Mouse (Mus musculus): ENCODE measurements at regions not wholly inside any gene's neighbourhood (a gene's known extent, or its start where the extent isn't known, plus 50 kb on each side); places are given as distances from the start of the nearest gene placed in this dataset.

DNA sequence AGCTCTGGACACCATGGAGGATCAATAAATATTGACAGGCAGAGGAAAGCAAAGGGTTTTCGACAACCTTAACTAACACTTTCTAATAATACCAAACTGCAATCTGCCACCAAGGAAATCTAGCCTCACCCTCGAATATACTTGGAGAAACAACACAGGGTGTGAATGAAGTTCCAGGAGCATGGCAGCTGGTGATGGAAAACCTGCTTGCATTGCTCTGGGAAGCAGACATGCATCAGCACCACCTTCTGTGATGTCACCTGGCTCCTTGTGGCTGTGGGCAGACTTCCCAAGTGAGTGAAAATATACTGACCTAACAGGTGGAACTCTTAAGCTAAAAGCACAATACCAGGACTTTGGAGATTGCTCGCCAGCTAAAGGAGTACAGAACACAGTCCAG, 338.5 kb downstream of the Tm4sf1 start:
- Histone ChIP-seq H3K4me3 (ENCODE audit: control insufficient read depth in 1 of 2, insufficient read depth in 1 of 2, low read depth in 2 of 2, low read length in 2 of 2) (no peak overlapping the region), H3K27me3 (ENCODE audit: control insufficient read depth in 1 of 2, insufficient read depth in 2 of 2, low read length in 2 of 2) (no peaks in the 10 kb centered on the region), H3K36me3 (ENCODE audit: control insufficient read depth in 1 of 2, insufficient read depth in 2 of 2, low read length in 2 of 2) (no peaks in the 10 kb centered on the region), H3K9ac (ENCODE audit: control insufficient read depth, low read depth, low read length, poor library complexity, severe bottlenecking) (no peak overlapping the region), H3K9me3 (replicated peaks; ENCODE audit: insufficient read depth, low read length) (no peaks in the 10 kb centered on the region), H3K79me2 (ENCODE audit: control insufficient read depth, insufficient read depth, low read length, poor library complexity) (no peaks in the 10 kb centered on the region), H3K4me1 (ENCODE audit: control insufficient read depth in 1 of 2, insufficient read depth in 2 of 2, low read length in 2 of 2) (no peaks in the 10 kb centered on the region), H3K27ac (ENCODE audit: control insufficient read depth, low read depth, low read length) (no peak overlapping the region)
- DNase-seq (ENCODE audit: low read depth, low spot score): no peak
- TF ChIP-seq HCFC1 (IDR thresholded peaks at IDR 0.05; ENCODE audit: low read depth, low read length) (no peak), BHLHE40 (IDR thresholded peaks at IDR 0.05; ENCODE audit: borderline replicate concordance, low read depth, low read length) (no peak), TBP (IDR thresholded peaks at IDR 0.05; ENCODE audit: low read depth, low read length) (no peak), GATA1 (IDR thresholded peaks at IDR 0.05; ENCODE audit: low read depth, low read length) (no peak), RCOR1 (IDR thresholded peaks at IDR 0.05; ENCODE audit: low read depth, low read length) (no peak)

DNA sequence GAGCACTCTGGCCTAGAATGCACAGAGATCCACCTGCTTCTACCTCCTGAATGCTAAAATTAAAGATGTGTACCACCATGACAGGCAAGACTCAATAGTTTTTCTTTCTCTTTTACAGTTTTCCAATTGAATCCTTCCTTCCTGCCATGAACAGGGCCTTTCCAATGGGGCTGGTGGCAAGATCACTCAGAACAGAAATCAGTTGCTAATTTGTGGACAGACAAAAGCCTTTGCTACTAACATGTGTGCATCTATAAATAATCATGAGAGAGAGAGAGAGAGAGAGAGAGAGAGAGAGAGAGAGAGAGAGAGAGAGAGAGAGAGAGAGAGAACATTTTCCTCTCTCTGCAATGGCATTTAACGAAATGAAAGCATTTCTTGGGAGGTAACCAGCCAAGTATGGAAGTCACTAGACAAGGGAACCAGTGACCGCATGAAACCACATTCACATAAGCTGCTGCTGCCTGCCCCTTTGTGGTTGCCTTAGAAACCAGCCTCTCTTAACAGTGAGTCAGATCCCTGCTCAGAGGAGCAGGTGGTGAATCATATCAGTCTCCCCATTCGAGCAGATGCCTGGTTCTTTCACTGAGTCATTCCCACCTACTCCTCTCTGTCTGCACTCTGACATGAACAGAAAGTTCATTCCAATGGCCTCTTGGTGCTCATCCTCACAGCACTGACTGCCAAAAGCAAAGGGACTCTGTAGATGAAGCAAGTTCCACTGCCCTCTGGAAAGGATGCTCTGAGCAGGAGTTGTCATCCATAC, 339.4 kb downstream of the Tm4sf1 start:
- Histone ChIP-seq H3K79me2 (ENCODE audit: control insufficient read depth, insufficient read depth, low read length, poor library complexity) (no peaks in the 10 kb centered on the region), H3K4me3 (ENCODE audit: control insufficient read depth in 1 of 2, insufficient read depth in 1 of 2, low read depth in 2 of 2, low read length in 2 of 2) (no peak overlapping the region), H3K27me3 (ENCODE audit: control insufficient read depth in 1 of 2, insufficient read depth in 2 of 2, low read length in 2 of 2) (no peaks in the 10 kb centered on the region), H3K27ac (ENCODE audit: control insufficient read depth, low read depth, low read length) (no peak overlapping the region), H3K4me1 (ENCODE audit: control insufficient read depth in 1 of 2, insufficient read depth in 2 of 2, low read length in 2 of 2) (no peaks in the 10 kb centered on the region), H3K9ac (ENCODE audit: control insufficient read depth, low read depth, low read length, poor library complexity, severe bottlenecking) (no peak overlapping the region), H3K9me3 (replicated peaks; ENCODE audit: insufficient read depth, low read length) (no peaks in the 10 kb centered on the region), H3K36me3 (ENCODE audit: control insufficient read depth in 1 of 2, insufficient read depth in 2 of 2, low read length in 2 of 2) (no peaks in the 10 kb centered on the region)
- TF ChIP-seq CTCF (IDR thresholded peaks at IDR 0.05 in 2 of 3, conservative IDR thresholded peaks at IDR 0.05 in 1 of 3; ENCODE audit: control insufficient read depth in 1 of 3, insufficient read depth in 1 of 3, low read depth in 2 of 3, low read length in 3 of 3, poor library complexity in 1 of 3, severe bottlenecking in 1 of 3) (no peak), USF1 (IDR thresholded peaks at IDR 0.05; ENCODE audit: low read depth, low read length) (no peak), UBTF (IDR thresholded peaks at IDR 0.05; ENCODE audit: borderline replicate concordance, insufficient read depth, low read depth, low read length) (no peak), SMC3 (IDR thresholded peaks at IDR 0.05; ENCODE audit: low read depth, low read length) (no peak), MAFK (IDR thresholded peaks at IDR 0.05; ENCODE audit: borderline replicate concordance, low read depth, low read length) (no peak), ZMIZ1 (IDR thresholded peaks at IDR 0.05; ENCODE audit: low read depth, low read length) (no peak), RAD21 (IDR thresholded peaks at IDR 0.05; ENCODE audit: low read depth, low read length) (no peak)
- no peak for DNase-seq (ENCODE audit: low read depth, low spot score)

DNA sequence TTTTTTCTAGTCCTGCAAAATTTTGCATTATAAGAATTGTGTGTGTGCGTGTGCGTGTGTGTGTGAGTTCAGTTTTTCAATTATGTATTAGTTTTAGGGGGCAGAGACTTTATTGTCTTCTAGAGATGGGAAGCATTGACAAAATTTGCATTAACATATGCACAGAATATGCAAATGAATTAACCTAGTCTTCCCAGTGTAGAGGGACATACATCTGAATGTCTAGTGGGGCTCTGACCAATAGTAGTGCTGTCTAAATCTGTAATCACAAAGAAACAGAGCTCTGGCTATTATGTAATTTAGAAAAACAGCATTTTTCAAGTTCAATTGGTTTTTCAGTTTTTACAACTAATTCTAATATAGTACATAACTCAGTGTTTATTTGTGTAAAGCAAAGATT, 344.8 kb downstream of the Tm4sf1 start:
- no peak overlapping the region for H3K9ac ChIP-seq (ENCODE audit: control insufficient read depth, low read depth, low read length, poor library complexity, severe bottlenecking)
- H3K79me2 ChIP-seq (ENCODE audit: control insufficient read depth, insufficient read depth, low read length, poor library complexity): no peaks in the 10 kb centered on the region
- H3K4me3 ChIP-seq (ENCODE audit: control insufficient read depth in 1 of 2, insufficient read depth in 1 of 2, low read depth in 2 of 2, low read length in 2 of 2): no peak overlapping the region
- no peak overlapping the region for H3K27ac ChIP-seq (ENCODE audit: control insufficient read depth, low read depth, low read length)
- H3K9me3 ChIP-seq (replicated peaks; ENCODE audit: insufficient read depth, low read length): no peaks in the 10 kb centered on the region
- H3K4me1 ChIP-seq (ENCODE audit: control insufficient read depth in 1 of 2, insufficient read depth in 2 of 2, low read length in 2 of 2): no peaks in the 10 kb centered on the region
- H3K27me3 ChIP-seq (ENCODE audit: control insufficient read depth in 1 of 2, insufficient read depth in 2 of 2, low read length in 2 of 2): no peaks in the 10 kb centered on the region
- TF ChIP-seq MAX (IDR thresholded peaks at IDR 0.05; ENCODE audit: low read length) (no peak), MYC (IDR thresholded peaks at IDR 0.05; ENCODE audit: low read depth, low read length) (no peak)
- H3K36me3 ChIP-seq (ENCODE audit: control insufficient read depth in 1 of 2, insufficient read depth in 2 of 2, low read length in 2 of 2): no peaks in the 10 kb centered on the region
- no peak for DNase-seq (ENCODE audit: low read depth, low spot score)
